Mouse (Mus musculus): ENCODE results near the gene Rock2. TPM values are rescaled to one million over a fixed set of nuclear protein-coding genes. Genes with fewer than 3 reads are reported as not detected.
A peak's percentile ranks its signal among the peaks of the same experiment; 100 is the strongest.
"Not testable (repeated sequence)": the region's sequence is repeated elsewhere in the genome, so short reads cannot be mapped to it uniquely, and the experiment has no call there.

Gene Rock2
- polyA plus RNA-seq, 1 experiment = 5.9 TPM

- TF ChIP-seq POLR2A (IDR thresholded peaks at IDR 0.05; ENCODE audit: low read depth, low read length) (no peak), CTCF (conservative IDR thresholded peaks at IDR 0.05; ENCODE audit: insufficient read depth, insufficient read length, low read depth, low read length) (no peak)
- Histone ChIP-seq H3K27me3 (replicated peaks; ENCODE audit: control insufficient read depth, insufficient read depth, low read length) (no peaks in the 10 kb centered on the region), H3K4me1 (ENCODE audit: control insufficient read depth, insufficient read depth, low read length) (no peaks in the 10 kb centered on the region), H3K4me3 (ENCODE audit: insufficient read depth, low read depth, low read length) (no peak overlapping the region), H3K27ac (ENCODE audit: insufficient read depth, low read depth, low read length) (no peak overlapping the region), H3K36me3 (ENCODE audit: control insufficient read depth, insufficient read depth, low read length) (no peaks in the 10 kb centered on the region)
- 76% methylated on average over 2 of the region's 2 CpGs for WGBS
- DNase-seq = no peak
Observed at GRCm38 (mm10) chr12:17012067-17012899, 117.6 kb downstream of the Rock2 start.

- peak; percentile 53 for DNase-seq
- WGBS = 60% methylated on average over 2 of the region's 2 CpGs
- Histone ChIP-seq H3K4me1 (ENCODE audit: control insufficient read depth, insufficient read depth, low read length) (no peaks in the 10 kb centered on the region), H3K36me3 (ENCODE audit: control insufficient read depth, insufficient read depth, low read length) (no peaks in the 10 kb centered on the region), H3K27ac (ENCODE audit: insufficient read depth, low read depth, low read length) (no peak overlapping the region), H3K4me3 (ENCODE audit: insufficient read depth, low read depth, low read length) (no peak overlapping the region), H3K27me3 (replicated peaks; ENCODE audit: control insufficient read depth, insufficient read depth, low read length) (no peaks in the 10 kb centered on the region)
- TF ChIP-seq CTCF (conservative IDR thresholded peaks at IDR 0.05; ENCODE audit: insufficient read depth, insufficient read length, low read depth, low read length) = no peak
- TF ChIP-seq POLR2A (IDR thresholded peaks at IDR 0.05; ENCODE audit: low read depth, low read length) = no peak
Observed at GRCm38 (mm10) chr12:17015711-17016110, 121.0 kb downstream of the Rock2 start.

GRCm38 (mm10) chr12:17018468-17018867 is 123.8 kb downstream of the Rock2 start:
- 34% methylated on average over 4 of the region's 4 CpGs for WGBS
- Histone ChIP-seq H3K27me3 (replicated peaks; ENCODE audit: control insufficient read depth, insufficient read depth, low read length) (no peaks in the 10 kb centered on the region), H3K4me3 (ENCODE audit: insufficient read depth, low read depth, low read length) (no peak overlapping the region), H3K36me3 (ENCODE audit: control insufficient read depth, insufficient read depth, low read length) (no peaks in the 10 kb centered on the region), H3K4me1 (ENCODE audit: control insufficient read depth, insufficient read depth, low read length) (no peaks in the 10 kb centered on the region), H3K27ac (ENCODE audit: insufficient read depth, low read depth, low read length) (no peak overlapping the region)
- peak; percentile 38 for DNase-seq
- TF ChIP-seq POLR2A (IDR thresholded peaks at IDR 0.05; ENCODE audit: low read depth, low read length) (no peak), CTCF (conservative IDR thresholded peaks at IDR 0.05; ENCODE audit: insufficient read depth, insufficient read length, low read depth, low read length) (peak; percentile 59)

GRCm38 (mm10) chr12:17021125-17021524 is 126.4 kb downstream of the Rock2 start:
- WGBS = 86% methylated on average over 4 of the region's 4 CpGs
- not testable (repeated sequence) for H3K36me3 ChIP-seq (ENCODE audit: control insufficient read depth, insufficient read depth, low read length); H3K27ac ChIP-seq (ENCODE audit: insufficient read depth, low read depth, low read length); H3K4me3 ChIP-seq (ENCODE audit: insufficient read depth, low read depth, low read length); H3K4me1 ChIP-seq (ENCODE audit: control insufficient read depth, insufficient read depth, low read length); H3K27me3 ChIP-seq (replicated peaks; ENCODE audit: control insufficient read depth, insufficient read depth, low read length); DNase-seq

- 96% methylated on average over 4 of the region's 4 CpGs for WGBS
- Histone ChIP-seq H3K4me3 (ENCODE audit: insufficient read depth, low read depth, low read length) (no peak overlapping the region), H3K27ac (ENCODE audit: insufficient read depth, low read depth, low read length) (no peak overlapping the region), H3K27me3 (replicated peaks; ENCODE audit: control insufficient read depth, insufficient read depth, low read length) (no peaks in the 10 kb centered on the region), H3K36me3 (ENCODE audit: control insufficient read depth, insufficient read depth, low read length) (no peaks in the 10 kb centered on the region), H3K4me1 (ENCODE audit: control insufficient read depth, insufficient read depth, low read length) (no peaks in the 10 kb centered on the region)
- no peak for DNase-seq
- TF ChIP-seq CTCF (conservative IDR thresholded peaks at IDR 0.05; ENCODE audit: insufficient read depth, insufficient read length, low read depth, low read length) (no peak), POLR2A (IDR thresholded peaks at IDR 0.05; ENCODE audit: low read depth, low read length) (no peak)
Observed at GRCm38 (mm10) chr12:17022145-17022544, 127.5 kb downstream of the Rock2 start.

GRCm38 (mm10) chr12:17024554-17025110 is 129.9 kb downstream of the Rock2 start:
- DNase-seq = no peak
- H3K27ac ChIP-seq (ENCODE audit: insufficient read depth, low read depth, low read length) = no peak overlapping the region
- 83% methylated on average over 6 of the region's 6 CpGs for WGBS
- H3K27me3 ChIP-seq (replicated peaks; ENCODE audit: control insufficient read depth, insufficient read depth, low read length) = no peaks in the 10 kb centered on the region
- no peak overlapping the region for H3K4me3 ChIP-seq (ENCODE audit: insufficient read depth, low read depth, low read length)
- TF ChIP-seq POLR2A (IDR thresholded peaks at IDR 0.05; ENCODE audit: low read depth, low read length) (no peak), CTCF (conservative IDR thresholded peaks at IDR 0.05; ENCODE audit: insufficient read depth, insufficient read length, low read depth, low read length) (no peak)
- H3K4me1 ChIP-seq (ENCODE audit: control insufficient read depth, insufficient read depth, low read length) = no peaks in the 10 kb centered on the region
- H3K36me3 ChIP-seq (ENCODE audit: control insufficient read depth, insufficient read depth, low read length) = no peaks in the 10 kb centered on the region

GRCm38 (mm10) chr12:17032694-17033463 is 138.2 kb downstream of the Rock2 start:
- Histone ChIP-seq H3K4me1 (ENCODE audit: control insufficient read depth, insufficient read depth, low read length) (no peaks in the 10 kb centered on the region), H3K27me3 (replicated peaks; ENCODE audit: control insufficient read depth, insufficient read depth, low read length) (no peaks in the 10 kb centered on the region; the same call in 1 of the 2 replicates), H3K27ac (ENCODE audit: insufficient read depth, low read depth, low read length) (no peak overlapping the region), H3K4me3 (ENCODE audit: insufficient read depth, low read depth, low read length) (no peak overlapping the region), H3K36me3 (ENCODE audit: control insufficient read depth, insufficient read depth, low read length) (no peaks in the 10 kb centered on the region)
- WGBS = 36% methylated on average over 13 of the region's 13 CpGs
- TF ChIP-seq CTCF (conservative IDR thresholded peaks at IDR 0.05; ENCODE audit: insufficient read depth, insufficient read length, low read depth, low read length) (peak; percentile 64), POLR2A (IDR thresholded peaks at IDR 0.05; ENCODE audit: low read depth, low read length) (no peak)
- peak; percentile 62 for DNase-seq
